Mouse (Mus musculus) C2C12 (cell line): ENCODE results near the gene Pole2.

ENCODE experiments used
- CTCF ChIP-seq: IDR thresholded peaks from one replicate; pipeline ENCODE4 v1.5.1; 2011; ENCODE audit not compliant: control insufficient read depth, insufficient read depth, insufficient read length
- FOSL1 ChIP-seq: IDR thresholded peaks from one replicate; pipeline ENCODE4 v1.8.0; 2011; ENCODE audit warnings: mild to moderate bottlenecking, low read length; ENCODE audit not compliant: poor library complexity, insufficient read depth, severe bottlenecking
- USF1 ChIP-seq: IDR thresholded peaks from one replicate; pipeline ENCODE4 v1.6.1; 2011; ENCODE audit warnings: low read depth, mild to moderate bottlenecking, control low read depth, moderate library complexity

DNA sequence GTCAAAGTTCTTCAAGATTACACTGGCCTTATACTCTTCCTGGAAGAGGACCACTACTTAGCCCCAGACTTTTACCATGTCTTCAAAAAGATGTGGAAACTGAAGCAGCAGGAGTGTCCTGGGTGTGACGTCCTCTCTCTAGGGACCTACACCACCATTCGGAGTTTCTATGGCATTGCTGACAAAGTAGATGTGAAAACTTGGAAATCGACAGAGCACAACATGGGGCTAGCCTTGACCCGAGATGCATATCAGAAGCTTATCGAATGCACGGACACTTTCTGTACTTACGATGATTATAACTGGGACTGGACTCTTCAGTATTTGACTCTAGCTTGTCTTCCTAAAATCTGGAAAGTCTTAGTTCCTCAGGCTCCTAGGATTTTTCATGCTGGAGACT lies 42.6 kb downstream of the Pole2 start:
- TF ChIP-seq CTCF (no peak), FOSL1 (no peak), USF1 (no peak)
